Mouse (Mus musculus): ENCODE measurements at regions not wholly inside any gene's neighbourhood (a gene's known extent, or its start where the extent isn't known, plus 50 kb on each side); places are given as distances from the start of the nearest gene placed in this dataset.

- TF ChIP-seq CTCF (IDR thresholded peaks at IDR 0.05; ENCODE audit: insufficient read depth, low read depth, low read length) (no peak), POLR2A (IDR thresholded peaks at IDR 0.05; ENCODE audit: insufficient read depth, low read depth, low read length) (no peak)
These were observed 72.4 kb upstream of the Nr2f2 start for GRCm38 (mm10) chr7:70438908-70439307.
